Mouse (Mus musculus) intestine, postnatal 0 days (tissue): Measurements from ENCODE around the gene Ankrd33. TPM values are rescaled to one million over a fixed set of nuclear protein-coding genes. Genes with fewer than 3 reads are reported as not detected.
A peak's percentile ranks its signal among the peaks of the same experiment; 100 is the strongest.

Source experiments
- ATAC-seq: fragments of 200-750 bp; cut with Nextera tagmentation; 2 replicates; pipeline ENCODE4 v1.8.0; 2017; ENCODE audit warnings: mild to moderate bottlenecking, moderate TSS enrichment, moderate library complexity
- H3K27ac ChIP-seq: fragments of 300-500 bp; sonication (generic); 2 replicates; pipeline ENCODE4 v1.5.1; 2014; ENCODE audit warnings: mild to moderate bottlenecking, low read depth, low read length, moderate library complexity
- H3K27me3 ChIP-seq: fragments of 300-500 bp; sonication (generic); replicated peaks from 2 replicates; pipeline ENCODE4 v1.6.1; 2014; ENCODE audit warnings: low read length, mixed read lengths; ENCODE audit not compliant: control insufficient read depth, insufficient read depth
- H3K36me3 ChIP-seq: fragments of 300-500 bp; sonication (generic); 2 replicates; pipeline ENCODE4 v1.6.1; 2014; ENCODE audit warnings: mild to moderate bottlenecking, moderate library complexity; ENCODE audit not compliant: control insufficient read depth, insufficient read depth
- H3K4me1 ChIP-seq: fragments of 300-500 bp; sonication (generic); replicated peaks from 2 replicates; pipeline ENCODE4 v1.6.1; 2014; ENCODE audit warnings: antibody characterized with exemption, low read length, mixed read lengths; ENCODE audit not compliant: control insufficient read depth, insufficient read depth
- H3K4me2 ChIP-seq: fragments of 300-500 bp; sonication (generic); replicated peaks from 2 replicates; pipeline ENCODE4 v1.6.1; 2014; ENCODE audit warnings: low read depth, mild to moderate bottlenecking, moderate library complexity
- H3K4me3 ChIP-seq: fragments of 300-500 bp; sonication (generic); 2 replicates; pipeline ENCODE4 v1.5.1; 2014; ENCODE audit warnings: low read depth, low read length
- H3K9ac ChIP-seq: fragments of 300-500 bp; sonication (generic); 2 replicates; pipeline ENCODE4 v1.6.1; 2014; ENCODE audit warnings: mild to moderate bottlenecking, low read depth, low read length
- H3K9me3 ChIP-seq: fragments of 300-500 bp; sonication (generic); 2 replicates; pipeline ENCODE4 v1.6.1; 2016; ENCODE audit warnings: mixed run types; ENCODE audit not compliant: control insufficient read depth
- CTCF ChIP-seq: sonication (generic); IDR thresholded peaks from 2 replicates; pipeline ENCODE4 v1.5.1; 2016; ENCODE audit warnings: low read depth, mild to moderate bottlenecking, control low read depth, antibody characterized with exemption, moderate library complexity
- WGBS: fragments of 180-500 bp; shearing (Covaris S2); extraction: QIAGEN DNeasy Blood & Tissue Kit; methylation state at CpG from one replicate; pipeline ENCODE4 v1.1.7; 2014; 5-methylcytosine and 5-hydroxymethylcytosine counted together
- polyA plus RNA-seq: library from polyadenylated mRNA; unstranded; fragments of >200 nt; fragmentation: Nextera tagmentation; extraction: Ambion mirVana; gene quantifications from 2 replicates; pipeline ENCODE4 v1.2.1, GENCODE M21; 2015

Gene Ankrd33
- polyA plus RNA-seq, 1 experiment from 2014 or later = not detected

DNA sequence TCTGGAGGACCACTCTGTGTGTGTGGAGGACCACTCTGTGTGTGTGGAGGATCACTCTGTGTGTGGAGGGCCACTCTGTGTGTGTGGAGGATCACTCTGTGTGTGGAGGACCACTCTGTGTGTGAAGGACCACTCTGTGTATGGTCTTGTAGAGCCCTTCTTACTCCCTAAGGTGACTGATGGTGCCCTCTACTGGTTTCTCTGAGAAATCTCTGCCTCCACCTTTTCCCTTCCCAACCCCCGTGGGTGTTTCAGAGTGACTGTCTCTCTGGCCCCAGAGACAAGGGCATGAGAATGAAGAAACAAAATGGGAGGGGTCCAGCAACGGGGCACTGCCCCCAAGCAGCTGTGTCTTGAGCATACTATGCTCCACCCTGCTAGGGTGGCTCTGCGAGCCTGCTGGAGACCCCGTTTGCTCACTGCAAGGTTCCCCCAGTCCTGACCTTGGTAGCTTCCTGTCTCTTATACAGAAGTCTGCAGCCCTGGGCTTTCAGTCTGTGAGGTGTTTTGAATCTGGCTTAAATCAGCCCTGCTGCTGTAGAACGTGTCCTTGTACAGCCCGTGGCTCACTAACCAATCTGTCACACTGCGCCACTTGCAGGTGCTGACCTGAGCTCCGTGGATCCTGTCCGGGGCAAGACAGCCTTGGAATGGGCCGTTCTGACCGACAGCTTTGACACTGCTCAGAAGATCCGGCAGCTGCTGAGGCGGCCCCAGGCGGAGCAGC is 3.0 kb downstream of the Ankrd33 start:
- ATAC-seq = no peak
- Histone ChIP-seq H3K27ac (no peak overlapping the region), H3K4me2 (no peak overlapping the region), H3K4me1 (no peaks in the 10 kb centered on the region), H3K9ac (no peak overlapping the region), H3K4me3 (no peak overlapping the region), H3K9me3 (no peaks in the 10 kb centered on the region), H3K27me3 (no peaks in the 10 kb centered on the region), H3K36me3 (no peaks in the 10 kb centered on the region)
- 64% methylated on average over 14 of the region's 14 CpGs for WGBS
- TF ChIP-seq CTCF = peak; percentile 73

DNA sequence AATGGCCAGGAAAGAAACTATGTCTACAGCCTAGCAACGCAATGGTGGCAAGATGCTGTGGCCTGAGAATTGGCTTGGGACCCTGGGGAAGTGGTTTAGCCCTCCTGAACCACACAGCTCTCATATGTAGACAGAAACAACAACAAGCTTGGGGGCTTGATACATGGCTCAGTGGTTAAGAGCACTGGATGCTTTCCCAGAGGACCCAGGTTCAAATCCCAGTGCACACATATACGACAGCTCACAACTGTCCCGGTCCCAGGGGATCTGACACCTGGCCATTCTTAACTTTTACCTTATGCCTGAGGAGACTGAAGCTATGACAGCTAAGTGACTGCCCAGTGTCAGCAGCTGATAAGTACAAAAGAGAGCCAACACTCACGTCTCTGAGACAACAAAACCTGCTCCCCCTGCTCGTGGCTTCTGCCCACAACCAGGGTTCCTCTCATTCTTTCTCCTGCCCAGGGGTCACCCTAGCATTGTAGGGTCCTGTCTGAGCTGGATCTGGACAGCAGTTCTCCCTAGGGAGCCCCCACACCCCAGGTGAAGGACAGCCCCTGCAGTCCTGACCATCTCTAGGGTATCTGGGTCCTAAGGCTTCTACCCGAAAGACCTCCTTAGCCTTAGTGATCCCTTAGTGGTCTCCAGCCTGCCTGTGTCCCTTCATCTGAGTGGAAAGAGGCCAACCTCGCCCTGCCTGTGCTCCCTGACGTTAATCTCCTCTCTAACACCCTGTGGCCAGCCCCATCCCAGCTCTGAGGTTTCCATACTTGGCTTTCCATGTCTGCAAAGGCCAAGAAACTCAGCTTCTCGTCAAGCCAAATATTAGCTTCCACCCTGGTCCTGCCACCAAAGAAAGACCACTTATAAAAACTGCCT is 6.1 kb downstream of the Ankrd33 start:
- no peak for TF ChIP-seq CTCF
- ATAC-seq = no peak
- H3K4me2 ChIP-seq = no peak overlapping the region
- H3K4me3 ChIP-seq = no peak overlapping the region
- H3K4me1 ChIP-seq = no peaks in the 10 kb centered on the region
- no peaks in the 10 kb centered on the region for H3K9me3 ChIP-seq
- H3K9ac ChIP-seq = no peak overlapping the region
- H3K27me3 ChIP-seq = no peaks in the 10 kb centered on the region
- no peaks in the 10 kb centered on the region for H3K36me3 ChIP-seq
- WGBS = 80% methylated on average over 9 of the region's 9 CpGs
- H3K27ac ChIP-seq = no peak overlapping the region

DNA sequence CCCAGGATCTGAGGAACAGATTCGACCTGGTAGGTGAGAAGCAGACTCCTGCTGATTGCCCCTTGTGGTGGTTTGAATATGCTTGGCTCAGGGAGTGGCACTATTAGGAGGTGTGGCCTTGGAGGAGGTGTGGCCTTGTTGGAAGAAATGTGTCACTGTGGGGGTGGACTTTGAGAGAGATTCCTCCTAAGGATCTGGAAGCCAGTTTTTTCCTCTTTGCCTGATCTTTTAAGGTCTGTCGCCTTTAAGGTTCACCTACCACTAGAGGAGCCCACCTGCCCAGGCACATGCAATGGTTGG is 6.7 kb downstream of the Ankrd33 start:
- Histone ChIP-seq H3K4me3 (no peak overlapping the region), H3K27me3 (no peaks in the 10 kb centered on the region), H3K9ac (no peak overlapping the region), H3K4me1 (no peaks in the 10 kb centered on the region), H3K36me3 (no peaks in the 10 kb centered on the region), H3K9me3 (no peaks in the 10 kb centered on the region), H3K27ac (no peak overlapping the region), H3K4me2 (no peak overlapping the region)
- ATAC-seq = peak; percentile 34; the same call in 1 of the 2 replicates
- TF ChIP-seq CTCF = peak; percentile 41
- 28% methylated on average over 2 of the region's 2 CpGs for WGBS

DNA sequence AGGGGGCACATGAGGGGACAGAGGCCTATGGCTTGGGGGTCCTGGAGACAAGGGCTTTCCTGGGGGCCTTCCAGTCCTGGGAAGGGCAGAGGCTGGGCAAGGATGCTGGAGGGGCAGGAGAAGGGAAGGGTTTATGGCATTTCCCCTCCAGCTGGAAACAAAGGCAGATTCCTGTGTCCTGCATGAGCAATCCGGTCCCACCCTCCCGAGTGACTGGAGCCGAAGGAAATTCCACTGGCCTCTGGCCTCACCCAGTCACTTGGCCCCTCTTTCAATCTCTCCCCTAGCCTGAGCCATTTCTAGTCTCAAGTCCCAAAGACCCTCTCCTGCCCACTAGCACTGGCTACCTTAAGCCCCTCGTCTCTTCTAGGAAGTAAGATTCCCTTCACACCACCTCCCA is 7.6 kb downstream of the Ankrd33 start:
- no peak overlapping the region for H3K4me3 ChIP-seq
- peak overlapping the region; percentile 35; the same call in 1 of the 2 replicates for H3K27ac ChIP-seq
- H3K27me3 ChIP-seq = no peaks in the 10 kb centered on the region; the same call in 1 of the 2 replicates
- no peaks in the 10 kb centered on the region for H3K9me3 ChIP-seq
- 51% methylated on average over 4 of the region's 4 CpGs for WGBS
- H3K4me1 ChIP-seq = 0 out of 2 replicates have a peak, but pooled peaks cover 2% of the 10 kb centered on the region
- no peak for TF ChIP-seq CTCF
- no peaks in the 10 kb centered on the region for H3K36me3 ChIP-seq
- no peak overlapping the region for H3K4me2 ChIP-seq
- no peak for ATAC-seq
- no peak overlapping the region for H3K9ac ChIP-seq

DNA sequence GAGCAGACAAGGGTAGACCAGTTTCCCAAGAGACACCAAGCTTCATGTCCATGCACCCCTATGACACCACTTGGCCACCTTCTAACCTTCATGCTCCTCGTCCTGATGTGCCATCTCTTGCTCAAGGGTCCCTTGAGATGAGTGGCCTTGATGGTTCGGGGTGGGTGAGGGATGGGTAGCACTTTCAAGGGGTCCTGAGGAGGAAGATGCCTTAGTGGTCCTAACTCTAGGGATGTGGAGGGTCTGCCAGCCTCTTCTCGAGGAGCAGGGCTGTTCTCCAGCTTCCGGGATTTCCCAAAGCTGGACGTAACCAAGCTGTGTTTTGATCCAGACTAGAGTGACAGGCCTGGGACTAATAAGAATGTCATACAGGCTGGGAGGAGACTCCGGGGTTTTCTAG is 10.0 kb downstream of the Ankrd33 start:
- H3K27ac ChIP-seq = no peak overlapping the region
- H3K9ac ChIP-seq = no peak overlapping the region
- H3K36me3 ChIP-seq = no peaks in the 10 kb centered on the region
- H3K27me3 ChIP-seq = peaks cover 8% of the 10 kb centered on the region; the same call in 1 of the 2 replicates
- no peak overlapping the region for H3K4me2 ChIP-seq
- 0 out of 2 replicates have a peak, but pooled peaks cover 2% of the 10 kb centered on the region for H3K4me1 ChIP-seq
- 82% methylated on average over 6 of the region's 6 CpGs for WGBS
- ATAC-seq = no peak
- no peak overlapping the region for H3K4me3 ChIP-seq
- TF ChIP-seq CTCF = no peak
- no peaks in the 10 kb centered on the region for H3K9me3 ChIP-seq

DNA sequence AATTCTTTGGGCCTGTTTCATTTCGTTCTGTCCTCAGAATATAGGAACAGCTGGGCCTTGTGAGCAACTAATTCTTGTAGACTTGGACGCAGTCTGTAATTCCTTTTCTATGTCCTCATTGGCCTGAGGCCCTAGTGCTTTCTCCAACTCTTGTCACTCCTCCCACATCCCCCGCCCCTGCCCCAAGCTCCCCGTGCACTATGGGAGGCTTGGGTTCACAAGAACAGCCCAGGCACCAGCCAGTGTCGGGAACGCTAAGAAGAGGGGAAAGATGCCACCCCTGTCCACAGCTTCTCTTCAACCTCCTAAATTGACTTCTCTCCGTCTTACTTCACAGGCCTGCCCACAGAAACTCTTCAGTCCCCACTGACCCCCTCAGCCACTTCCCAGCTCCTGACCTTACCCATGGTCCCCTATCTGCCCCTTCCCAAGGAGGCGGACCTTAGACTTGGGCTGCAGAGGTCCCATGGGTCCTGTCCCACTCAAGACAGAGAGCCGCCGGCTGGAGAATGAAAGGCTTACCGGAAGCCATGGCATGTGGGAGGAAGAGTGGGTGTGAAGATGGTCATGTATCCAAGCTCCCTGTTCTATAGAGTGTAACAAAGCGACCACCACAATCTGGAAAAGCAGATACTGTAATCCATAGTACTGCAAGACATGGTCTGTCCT is 11.5 kb downstream of the Ankrd33 start:
- WGBS = 66% methylated on average over 12 of the region's 12 CpGs
- TF ChIP-seq CTCF = no peak
- Histone ChIP-seq H3K36me3 (no peaks in the 10 kb centered on the region), H3K4me1 (0 out of 2 replicates have a peak, but pooled peaks cover 2% of the 10 kb centered on the region), H3K4me2 (no peak overlapping the region), H3K4me3 (no peak overlapping the region), H3K9ac (no peak overlapping the region), H3K27me3 (peaks cover 8% of the 10 kb centered on the region; the same call in 1 of the 2 replicates), H3K27ac (no peak overlapping the region), H3K9me3 (no peaks in the 10 kb centered on the region)
- no peak for ATAC-seq
